Mouse (Mus musculus) Patski (cell line): ENCODE results near the gene Atxn7. TPM values are rescaled to one million over a fixed set of nuclear protein-coding genes. Genes with fewer than 3 reads are reported as not detected.
"Not testable (repeated sequence)": the region's sequence is repeated elsewhere in the genome, so short reads cannot be mapped to it uniquely, and the experiment has no call there.

ENCODE experiments used
- ATAC-seq: fragments of 100-300 bp; one replicate; pipeline ENCODE4 v1.8.0; 2021
- CTCF ChIA-PET: fragments of 350-600 bp; sonication (Branson Sonifier 250); formaldehyde crosslinking; loops from one replicate; lab custom pipeline; 2022; ENCODE audit warnings: inconsistent platforms; lab: Charles Lee
- POLR2A ChIA-PET: fragments of 350-600 bp; sonication (Branson Sonifier 250); formaldehyde crosslinking; loops from one replicate; lab custom pipeline; 2022; ENCODE audit warnings: antibody characterized with exemption, inconsistent platforms; lab: Charles Lee
- DNase-seq: peaks from one replicate; pipeline ENCODE4 v3.0.0-alpha.2; 2011; ENCODE audit warnings: low read depth, low spot score
- H3K27me3 ChIP-seq: fragments of 371-371 bp; one replicate; pipeline ENCODE4 v1.5.1; 2021
- CTCF ChIP-seq: fragments of 100-300 bp; IDR thresholded peaks from one replicate; pipeline ENCODE4 v1.5.1; 2021
- in situ Hi-C: fragments of 300-500 bp; cut with MboI; formaldehyde crosslinking; loops from 3 replicates; pipeline ENCODE4 v1.11.1; 2018; ENCODE audit warnings: low pct_unique_long_range_greater_than_20kb, mixed read lengths
- polyA plus RNA-seq: library from polyadenylated mRNA; unstranded; gene quantifications from one replicate; pipeline ENCODE4 v1.2.3, GENCODE M21; 2021

The Atxn7 gene
- polyA plus RNA-seq = 11.3 TPM

DNA sequence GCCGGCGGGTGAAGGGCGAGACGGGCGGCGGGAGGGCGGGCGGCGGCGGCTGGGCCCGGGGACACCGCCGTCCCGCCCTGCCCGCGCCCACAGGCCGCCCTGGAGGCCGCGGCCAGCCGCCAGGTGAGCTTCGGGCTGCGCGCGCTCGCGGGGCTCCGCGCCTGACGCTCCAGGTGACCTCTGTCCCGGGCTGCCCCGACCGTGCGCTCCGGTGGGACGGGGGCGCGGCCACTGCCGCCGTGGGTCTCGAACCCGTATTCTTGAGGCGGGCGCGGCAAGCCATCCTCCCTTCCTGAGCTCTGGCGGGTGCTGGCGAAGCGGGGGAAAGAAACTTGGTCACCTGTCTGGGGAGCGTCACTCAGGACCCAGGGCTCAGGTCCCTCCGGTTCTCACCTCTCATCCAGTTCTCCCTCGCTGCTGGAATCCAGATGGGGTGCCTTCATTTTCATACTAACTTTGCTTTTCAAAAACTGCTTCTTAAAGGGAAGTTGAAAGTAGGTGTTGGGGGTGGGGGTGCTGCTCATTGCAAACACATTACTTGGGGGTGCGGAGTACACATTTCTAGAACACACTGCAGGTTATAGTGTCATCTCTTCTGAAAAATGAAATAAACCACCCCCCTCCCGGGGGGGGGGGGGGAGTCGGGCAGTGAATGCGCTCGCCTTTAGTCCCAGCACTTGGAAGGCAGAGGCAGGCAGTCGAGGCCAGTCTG is at the start of gene Atxn7, which contains the start of gene Thoc7:
TSS of gene Atxn7 (plus strand) at position 40 of the 712 bp plus-strand sequence.
TSS of gene Thoc7 (minus strand) at position 452 of the 712 bp plus-strand sequence.
- in situ Hi-C loops = no loop called here
- DNase-seq = no peak
- POLR2A ChIA-PET = interaction anchor here (0.6 kb wide), 2 partner anchors 15 to 52 kb away, joined by 3 read pairs; no protein-coding TSS in a partner anchor
- TF ChIP-seq CTCF = no peak
- CTCF ChIA-PET = no interaction called here
- ATAC-seq = peak; percentile 61
- no peaks in the 10 kb centered on the region for H3K27me3 ChIP-seq

DNA sequence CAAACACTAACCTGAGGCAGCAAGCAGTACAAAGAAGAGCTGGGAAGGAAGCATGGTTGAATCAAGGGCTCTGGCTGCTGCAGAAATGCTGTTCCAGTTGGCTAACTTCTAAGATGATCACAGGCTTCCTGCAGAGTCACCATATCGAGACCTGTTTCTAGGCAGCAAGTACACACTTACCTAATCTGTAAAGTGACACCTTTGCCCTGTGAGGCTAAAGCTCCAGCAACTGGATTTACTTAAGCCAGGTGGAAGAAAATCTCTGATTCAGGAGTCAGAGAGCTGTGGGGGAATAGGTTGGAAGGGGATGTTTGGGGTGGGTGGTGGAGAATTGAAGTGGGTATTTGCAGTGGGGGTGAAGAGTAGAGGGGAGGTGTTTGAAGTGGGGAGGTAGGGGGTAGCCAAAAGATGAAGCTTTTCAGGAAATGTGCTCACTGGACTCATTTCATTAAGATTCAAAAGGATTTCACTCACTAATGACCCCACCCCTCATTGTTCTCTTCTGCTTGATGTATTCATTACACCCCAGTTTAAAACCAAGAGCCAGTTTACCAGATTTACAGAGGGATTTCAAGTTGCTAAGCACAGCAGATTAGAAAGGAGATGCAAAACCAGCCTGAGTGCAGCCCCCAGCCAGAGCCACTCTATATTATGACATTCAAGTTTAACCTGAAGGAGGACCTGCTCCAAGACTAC is 46.7 kb upstream of the Atxn7 start, which contains the start of gene Gm281:
TSS of gene Gm281 (minus strand) at position 92 of the 696 bp plus-strand sequence.
- ChIA-PET CTCF (no interaction called here), POLR2A (no interaction called here)
- H3K27me3 ChIP-seq = no peaks in the 10 kb centered on the region
- DNase-seq = no peak
- ATAC-seq = peak; percentile 21
- TF ChIP-seq CTCF = no peak
- in situ Hi-C loops = loop anchor here (5.0 to 10.0 kb wide), 2 partner anchors 557 to 1340 kb away; no protein-coding TSS in a partner anchor

DNA sequence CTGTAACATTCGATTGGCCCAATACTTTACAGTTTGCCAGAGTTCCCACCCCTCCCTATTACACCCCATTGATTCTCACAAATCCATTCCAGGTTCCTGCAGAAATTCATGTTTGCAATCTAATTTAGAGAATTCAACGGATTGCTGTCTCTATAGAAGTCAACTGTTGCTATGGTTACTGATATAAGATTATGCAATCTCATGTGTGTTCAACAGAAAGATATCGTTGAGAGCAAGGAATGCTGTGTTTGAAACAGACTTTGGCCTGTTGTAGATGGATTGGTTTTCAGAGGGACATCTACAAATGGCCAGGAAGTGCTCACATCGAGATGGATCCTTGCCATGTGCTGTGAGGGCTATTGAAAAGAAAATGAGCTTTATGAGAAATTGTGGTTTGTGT is 46.0 kb upstream of the Atxn7 start:
- ATAC-seq = no peak
- H3K27me3 ChIP-seq = no peaks in the 10 kb centered on the region
- TF ChIP-seq CTCF = no peak
- no peak for DNase-seq
- in situ Hi-C loops = loop anchor here (5.0 to 10.0 kb wide), 2 partner anchors 558 to 1340 kb away; no protein-coding TSS in a partner anchor
- ChIA-PET CTCF (no interaction called here), POLR2A (no interaction called here)

DNA sequence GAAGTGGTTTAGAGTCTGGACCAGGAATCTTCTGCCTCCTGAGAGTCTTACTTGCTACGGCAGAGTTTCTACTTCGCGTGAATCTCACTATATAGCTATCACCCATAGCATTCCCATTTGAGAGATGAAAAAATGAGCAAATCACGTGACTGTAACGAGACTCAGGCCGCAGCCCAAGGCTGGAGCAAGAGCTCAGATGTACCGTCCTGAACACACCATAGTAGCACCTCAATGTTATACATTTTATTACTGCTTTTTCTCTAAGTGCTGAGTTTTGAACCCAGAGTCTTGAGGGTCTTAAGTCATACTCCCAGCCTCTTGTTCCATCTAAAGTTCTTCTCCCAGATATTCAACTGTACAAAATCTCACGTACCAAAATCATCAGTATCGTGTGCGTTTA is 44.0 kb upstream of the Atxn7 start:
- ChIA-PET CTCF (interaction anchor here (0.6 to 3.1 kb wide), 17 partner anchors 10 to 572 kb away, joined by 3 to 23 read pairs (median 7); no protein-coding TSS in a partner anchor), POLR2A (interaction anchor here (0.5 kb wide), 1 partner anchor 339 kb away, joined by 3 read pairs; no protein-coding TSS in a partner anchor)
- in situ Hi-C loops = loop anchor here (5.0 to 10.0 kb wide), 2 partner anchors 560 to 1342 kb away; no protein-coding TSS in a partner anchor
- H3K27me3 ChIP-seq = no peaks in the 10 kb centered on the region
- TF ChIP-seq CTCF = no peak
- no peak for ATAC-seq
- no peak for DNase-seq

DNA sequence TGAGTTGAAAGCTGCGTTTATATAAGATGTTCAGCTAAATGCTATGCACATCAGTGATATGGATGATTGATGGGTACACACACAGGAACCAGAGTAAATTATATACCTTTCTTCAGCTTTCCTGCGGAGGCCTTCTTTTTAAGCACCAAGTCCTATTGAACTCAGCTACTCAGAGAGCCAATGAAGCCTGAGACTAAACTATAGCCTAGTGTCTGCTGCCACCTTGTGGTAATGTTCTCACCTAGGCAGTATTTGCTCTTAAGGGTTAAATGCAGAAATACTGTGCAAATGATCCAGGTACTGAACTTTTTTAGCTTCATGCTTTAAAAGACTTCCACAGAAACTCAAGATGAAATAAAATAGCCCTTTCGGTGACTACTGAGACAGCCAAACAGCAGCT is 43.6 kb upstream of the Atxn7 start:
- peak; percentile 62 for ATAC-seq
- DNase-seq = peak; percentile 2
- ChIA-PET POLR2A (interaction anchor here (0.5 kb wide), 1 partner anchor 339 kb away, joined by 3 read pairs; no protein-coding TSS in a partner anchor), CTCF (interaction anchor here (0.6 to 3.1 kb wide), 16 partner anchors 10 to 572 kb away, joined by 3 to 23 read pairs (median 8); no protein-coding TSS in a partner anchor)
- in situ Hi-C loops = loop anchor here (5.0 to 10.0 kb wide), 2 partner anchors 560 to 1343 kb away; no protein-coding TSS in a partner anchor
- TF ChIP-seq CTCF = peak; percentile 82
- no peaks in the 10 kb centered on the region for H3K27me3 ChIP-seq

DNA sequence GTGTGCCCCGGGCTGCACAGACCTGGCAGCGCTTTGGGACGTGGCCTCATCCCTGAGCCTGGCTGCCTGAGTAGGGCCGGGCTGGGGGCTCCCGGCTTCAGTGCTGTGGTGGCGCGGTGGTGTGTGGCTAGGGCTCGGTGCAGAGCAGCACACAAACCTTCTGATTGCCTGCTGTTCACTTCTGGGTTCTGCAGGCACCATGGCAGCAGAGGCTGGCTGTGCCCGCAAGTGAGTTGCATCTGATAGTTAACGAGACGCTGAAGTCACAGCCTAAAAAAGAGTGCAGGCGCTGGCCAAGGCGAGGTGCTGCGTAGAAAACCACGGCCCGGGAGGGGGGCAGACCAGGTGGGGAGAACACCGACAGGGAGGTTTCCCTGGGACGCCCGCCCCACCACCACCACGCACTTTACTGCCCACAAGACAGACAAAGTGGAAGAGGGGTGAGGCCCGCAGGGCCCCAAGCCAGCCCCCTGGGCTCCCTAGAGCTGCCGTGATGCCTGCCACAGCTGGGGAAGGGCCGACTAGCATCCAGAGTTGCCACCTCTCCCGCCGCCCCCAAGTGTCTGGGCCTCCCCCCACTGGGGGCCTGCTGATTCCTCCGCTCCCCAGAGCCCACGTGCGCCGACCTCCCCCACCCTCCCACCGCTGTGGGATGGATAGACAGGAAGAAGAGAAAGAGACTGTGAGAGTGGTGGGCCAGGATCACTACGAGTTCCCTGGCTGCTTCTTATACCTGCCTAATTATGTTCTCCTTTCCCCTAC is 27.8 kb upstream of the Atxn7 start:
- in situ Hi-C loops = no loop called here
- ATAC-seq = no peak
- TF ChIP-seq CTCF = no peak
- H3K27me3 ChIP-seq = no peaks in the 10 kb centered on the region
- DNase-seq = no peak
- ChIA-PET POLR2A (no interaction called here), CTCF (no interaction called here)

DNA sequence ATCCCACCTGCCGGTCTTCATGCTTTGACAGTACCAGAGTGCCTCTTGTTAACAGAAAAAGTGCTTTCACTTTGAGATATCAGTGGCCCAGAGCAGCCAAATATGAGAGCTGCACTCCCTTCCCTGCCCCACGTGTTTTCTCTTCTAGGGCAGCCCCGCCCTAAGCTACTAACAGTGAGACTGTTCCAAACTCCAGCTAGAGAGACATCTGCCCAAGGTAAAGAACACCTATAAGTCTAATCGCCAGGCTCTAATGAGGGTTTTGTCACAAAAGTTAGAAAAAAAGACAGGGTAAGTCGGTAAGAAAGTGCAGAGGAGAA is 27.2 kb upstream of the Atxn7 start:
- no peaks in the 10 kb centered on the region for H3K27me3 ChIP-seq
- DNase-seq = no peak
- in situ Hi-C loops = no loop called here
- POLR2A ChIA-PET = no interaction called here
- CTCF ChIA-PET = no interaction called here
- no peak for ATAC-seq
- TF ChIP-seq CTCF = no peak

DNA sequence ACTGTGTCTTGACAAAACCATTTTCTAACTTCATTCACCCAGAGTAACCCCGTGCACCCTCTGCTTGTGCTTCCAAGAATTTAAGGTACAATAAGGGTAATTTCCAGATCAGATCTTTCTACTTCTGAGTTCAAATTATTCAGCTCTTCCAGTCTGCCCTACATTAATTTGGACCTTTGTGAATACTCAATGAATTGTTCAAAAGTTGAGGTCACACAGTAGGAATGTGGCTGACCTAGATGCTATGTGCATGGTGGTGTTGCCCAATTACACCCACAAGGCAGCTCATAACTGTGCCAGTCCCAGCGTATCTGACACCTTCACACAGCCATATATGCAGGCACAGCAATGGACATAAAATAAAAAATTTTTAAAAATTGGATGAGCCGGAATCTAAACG is 16.6 kb upstream of the Atxn7 start:
- ATAC-seq (peak; percentile 92), DNase-seq (no peak)
- POLR2A ChIA-PET = interaction anchor here (0.6 kb wide), 1 partner anchor 339 kb away, joined by 3 read pairs; no protein-coding TSS in a partner anchor
- CTCF ChIA-PET = interaction anchor here (1.1 kb wide), 1 partner anchor 14 kb away, joined by 3 read pairs; no protein-coding TSS in a partner anchor
- no peaks in the 10 kb centered on the region for H3K27me3 ChIP-seq
- no peak for TF ChIP-seq CTCF
- in situ Hi-C loops = no loop called here

DNA sequence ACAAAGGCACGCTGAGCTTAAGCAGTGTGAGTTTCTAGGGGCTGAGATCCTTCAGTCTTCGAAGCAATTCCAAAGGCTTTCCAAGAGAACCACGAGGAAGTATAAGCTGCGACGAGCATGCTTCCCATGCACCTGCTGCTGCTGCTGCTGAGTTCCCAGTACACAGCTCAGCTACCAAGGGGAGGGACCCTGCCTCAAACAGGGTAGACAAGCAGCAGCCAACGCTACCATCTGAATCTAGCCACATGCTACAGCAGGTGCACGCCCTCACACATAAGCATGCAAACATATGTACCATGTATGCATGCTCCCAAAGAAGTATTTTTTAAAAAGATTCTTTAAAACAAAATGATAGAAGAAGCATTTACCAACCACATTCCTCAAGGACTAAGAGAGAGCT is 12.9 kb upstream of the Atxn7 start:
- H3K27me3 ChIP-seq = no peaks in the 10 kb centered on the region
- in situ Hi-C loops = no loop called here
- ChIA-PET POLR2A (no interaction called here), CTCF (interaction anchor here (0.8 to 1.6 kb wide), 2 partner anchors 9 to 11 kb away, joined by 3 read pairs; no protein-coding TSS in a partner anchor)
- TF ChIP-seq CTCF = no peak
- ATAC-seq (no peak), DNase-seq (no peak)

DNA sequence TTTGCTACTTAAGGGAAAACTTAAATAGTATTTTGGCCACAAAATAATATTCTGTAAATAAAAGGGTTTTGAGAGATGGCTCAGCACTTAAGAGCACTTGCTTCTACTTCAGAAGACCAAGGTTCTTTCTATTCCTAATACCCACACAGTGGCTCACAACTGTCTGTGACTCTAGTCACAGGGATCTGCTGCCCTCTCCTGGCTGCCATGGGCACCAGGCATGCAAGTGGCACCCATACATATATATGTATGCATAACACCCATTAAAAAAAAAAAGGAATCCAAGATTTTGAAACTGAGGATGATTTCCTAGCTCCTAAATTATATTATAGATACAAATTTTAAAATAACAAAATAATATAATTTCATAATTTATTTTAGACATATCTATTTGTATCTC is 10.8 kb upstream of the Atxn7 start:
- no peak for DNase-seq
- POLR2A ChIA-PET = no interaction called here
- ATAC-seq = peak; percentile 69
- in situ Hi-C loops = no loop called here
- H3K27me3 ChIP-seq = no peaks in the 10 kb centered on the region
- CTCF ChIA-PET = interaction anchor here (1.0 to 1.4 kb wide), 3 partner anchors 9 to 144 kb away, joined by 3 to 6 read pairs (median 3); no protein-coding TSS in a partner anchor
- peak; percentile 72 for TF ChIP-seq CTCF

DNA sequence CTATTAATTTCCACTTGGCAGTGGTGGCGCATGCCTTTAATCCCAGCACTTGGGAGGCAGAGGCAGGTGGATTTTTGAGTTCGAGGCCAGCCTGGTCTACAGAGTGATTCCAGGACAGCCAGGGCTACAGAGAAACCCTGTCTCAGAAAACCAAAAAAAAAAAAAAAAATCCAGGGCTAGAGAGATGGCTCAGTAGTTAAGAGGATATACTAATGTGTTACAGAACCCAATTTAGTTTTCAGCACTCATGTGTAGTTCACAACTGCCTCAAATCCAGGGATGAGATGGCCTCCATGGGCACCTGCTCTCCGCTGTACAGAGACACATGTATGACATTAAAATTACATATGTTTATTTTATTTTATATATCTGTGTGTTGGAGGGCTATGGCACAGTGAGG is 9.1 kb upstream of the Atxn7 start:
- DNase-seq, H3K27me3 ChIP-seq, ATAC-seq, POLR2A ChIA-PET, in situ Hi-C loops: not testable (repeated sequence)
- CTCF ChIA-PET = interaction anchor here (1.1 kb wide), 1 partner anchor 146 kb away, joined by 6 read pairs; no protein-coding TSS in a partner anchor
